Mouse (Mus musculus): Measurements from ENCODE around the gene Gcsam. TPM values are rescaled to one million over a fixed set of nuclear protein-coding genes. Genes with fewer than 3 reads are reported as not detected.

Gcsam gene
- total RNA-seq, 2 experiments from 2014 or later = 0.19 TPM; not detected in 1

DNA sequence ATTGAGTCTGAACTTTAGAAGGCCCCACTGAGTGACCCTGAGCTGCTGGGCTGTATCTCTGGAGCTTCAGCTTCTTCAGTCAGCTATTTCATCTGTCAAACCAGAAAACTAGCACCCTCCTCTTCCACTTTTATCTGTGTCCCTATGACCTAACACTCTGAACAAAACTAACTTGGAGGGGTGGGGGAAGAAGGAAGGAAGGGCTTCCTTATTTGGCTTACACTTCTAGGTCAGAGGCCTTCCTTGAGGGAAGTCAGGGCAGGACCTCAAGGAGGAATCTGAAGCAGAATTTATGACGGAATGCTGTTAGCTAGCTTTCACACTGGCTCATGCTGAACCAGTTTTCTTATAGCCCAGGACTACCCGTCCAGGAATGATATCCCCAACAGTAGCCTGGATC is 41.3 kb downstream of the Gcsam start:
- no peak for DNase-seq

DNA sequence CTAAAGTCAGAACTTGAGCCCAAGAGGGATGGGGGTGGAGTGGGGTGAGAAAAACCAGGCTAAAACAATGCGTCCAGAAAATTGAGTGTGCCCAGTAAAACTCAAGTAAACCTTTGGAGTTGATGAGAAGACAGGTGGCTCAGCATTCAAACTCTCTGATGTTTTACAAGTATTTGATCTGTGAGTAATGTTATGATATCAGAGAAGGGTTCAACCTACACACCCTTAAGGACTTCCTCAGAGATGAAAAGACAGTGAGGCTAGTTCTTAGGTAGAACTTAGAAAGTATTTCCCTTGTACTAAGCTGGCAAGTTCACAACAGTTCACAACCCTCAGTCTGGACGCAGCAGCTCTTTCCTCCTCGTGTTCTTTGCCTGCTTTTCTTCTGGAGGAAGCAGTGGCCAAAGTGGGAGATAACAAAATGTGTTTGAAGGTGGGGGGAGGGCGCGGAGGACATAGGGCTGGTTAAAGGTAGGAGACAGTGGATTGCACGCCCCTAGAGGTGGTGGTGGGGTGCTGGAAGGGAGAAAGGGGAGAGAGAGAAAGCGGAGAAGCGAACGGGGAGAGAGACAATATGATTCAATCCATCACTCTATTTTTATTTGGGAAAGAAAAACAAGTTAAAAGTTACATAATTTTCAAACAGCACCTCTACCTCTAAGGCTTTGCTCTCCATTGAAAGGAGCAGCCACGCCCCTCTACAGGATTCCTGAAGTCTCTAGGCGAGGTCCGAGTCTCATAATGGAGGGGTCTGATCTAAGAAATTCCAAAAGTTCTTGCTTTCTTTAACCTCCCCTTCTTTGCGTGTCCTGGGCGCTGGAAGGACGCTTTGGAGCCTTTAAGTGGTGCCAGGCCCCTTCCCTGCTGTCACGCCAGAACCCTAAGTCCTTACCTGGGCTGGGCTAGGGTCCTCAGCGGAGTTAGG is 43.1 kb downstream of the Gcsam start:
- no peak for DNase-seq

DNA sequence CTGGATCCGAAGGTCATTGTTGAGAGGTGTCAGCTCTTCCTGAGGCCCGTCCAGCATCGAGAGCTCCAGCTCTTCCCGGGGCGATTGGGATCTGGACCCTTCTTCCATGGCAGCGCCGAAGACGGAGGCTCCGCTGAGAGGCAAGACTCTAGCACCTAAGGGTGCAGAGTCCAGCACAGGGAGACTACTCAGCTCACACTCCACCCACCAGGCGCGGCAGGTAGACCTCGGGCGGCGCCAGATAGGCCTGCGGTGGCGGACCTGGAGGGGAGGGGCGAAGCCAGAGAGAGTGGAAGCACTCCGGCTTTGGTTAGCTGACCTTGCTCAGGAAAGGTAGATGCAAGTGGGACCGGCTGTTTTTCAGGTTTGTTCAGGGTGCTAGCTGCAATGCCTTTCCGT is 43.8 kb downstream of the Gcsam start, which contains the start of gene BC016579:
TSS of gene BC016579 (minus strand) at position 135 of the 399 bp plus-strand sequence.
- DNase-seq = no peak

DNA sequence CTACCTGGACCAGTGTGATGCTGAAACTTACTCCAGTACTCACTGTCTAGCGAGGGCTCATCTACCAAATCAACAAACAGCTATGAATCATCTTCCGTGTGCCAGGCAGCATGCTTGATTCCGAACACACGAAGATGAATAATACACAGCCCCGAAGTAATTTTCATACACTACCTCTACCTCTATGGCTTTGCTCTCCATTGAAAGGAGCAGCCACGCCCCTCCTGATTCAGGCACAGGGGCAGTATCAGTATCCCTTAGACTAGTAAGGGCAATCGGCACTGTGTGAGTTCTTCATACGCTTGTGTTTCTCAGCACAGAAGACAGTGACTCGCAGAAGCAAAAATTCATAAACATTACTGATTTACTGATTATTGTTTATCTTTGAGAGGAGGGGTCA is 44.3 kb downstream of the Gcsam start:
- no peak for DNase-seq

DNA sequence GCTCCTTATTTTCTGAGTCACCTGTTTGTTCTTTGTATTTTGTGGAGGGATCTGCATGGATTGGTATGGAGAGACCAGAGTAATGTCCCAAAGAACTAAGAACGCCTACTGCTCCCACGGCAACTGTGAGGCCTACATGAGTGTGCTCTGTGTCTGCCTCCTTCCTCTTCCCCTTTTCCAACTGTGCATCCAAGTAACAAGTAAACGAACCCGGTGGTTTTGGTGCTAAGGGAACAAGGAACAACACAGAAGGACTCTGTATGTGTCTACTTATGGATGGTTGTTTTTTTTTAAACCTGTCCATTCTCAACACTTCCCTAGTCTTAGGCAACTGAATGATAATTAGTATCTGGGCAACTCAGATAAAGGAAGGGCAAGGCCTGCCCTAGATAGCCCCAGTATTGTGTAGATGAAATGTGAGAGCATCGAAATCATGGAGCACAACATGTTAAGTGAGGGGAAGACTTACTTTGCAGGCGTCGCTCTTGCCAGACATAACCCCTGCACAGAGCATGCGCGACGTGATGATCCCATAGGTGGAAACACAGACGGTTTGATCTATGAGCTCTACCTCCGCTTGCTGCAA is 47.5 kb downstream of the Gcsam start:
- no peak for DNase-seq

DNA sequence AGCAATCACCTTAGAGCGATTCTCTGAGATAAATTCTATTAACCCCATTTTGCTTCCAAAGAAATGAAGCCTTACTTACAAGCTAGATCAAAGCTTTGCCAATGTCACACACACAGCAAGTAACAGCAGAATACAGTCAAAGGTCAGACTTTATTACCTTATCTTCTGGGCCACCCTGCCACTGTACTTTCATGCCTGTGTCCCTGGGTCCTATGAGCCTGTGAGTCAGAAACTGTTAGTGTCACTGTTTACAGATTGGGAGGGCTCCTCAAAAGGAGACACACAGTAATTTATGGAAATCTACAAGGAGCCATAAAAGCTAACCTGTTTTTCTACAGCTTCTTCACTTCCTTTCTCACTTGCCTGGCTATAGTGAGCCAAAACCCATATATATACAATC is 48.1 kb downstream of the Gcsam start:
- no peak for DNase-seq

DNA sequence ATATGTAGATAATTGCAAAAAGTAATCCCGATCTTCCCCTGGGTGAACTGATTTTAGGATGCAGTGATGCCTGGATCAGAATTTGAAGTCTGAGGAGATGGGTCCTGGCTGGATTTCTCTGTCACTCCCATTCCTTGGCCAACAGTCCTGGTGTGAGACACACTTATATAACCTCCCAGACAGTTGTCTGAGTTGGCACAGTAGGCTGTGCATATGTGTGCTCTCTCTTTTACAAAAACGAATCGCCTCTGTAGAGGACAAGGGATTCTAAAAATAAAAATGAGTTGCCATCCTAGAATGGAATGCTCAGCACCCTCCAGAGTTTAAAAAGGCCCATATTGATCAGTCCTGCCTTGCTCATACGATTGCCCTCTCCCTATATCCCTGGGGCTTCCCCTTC is 49.4 kb downstream of the Gcsam start:
- DNase-seq = no peak

DNA sequence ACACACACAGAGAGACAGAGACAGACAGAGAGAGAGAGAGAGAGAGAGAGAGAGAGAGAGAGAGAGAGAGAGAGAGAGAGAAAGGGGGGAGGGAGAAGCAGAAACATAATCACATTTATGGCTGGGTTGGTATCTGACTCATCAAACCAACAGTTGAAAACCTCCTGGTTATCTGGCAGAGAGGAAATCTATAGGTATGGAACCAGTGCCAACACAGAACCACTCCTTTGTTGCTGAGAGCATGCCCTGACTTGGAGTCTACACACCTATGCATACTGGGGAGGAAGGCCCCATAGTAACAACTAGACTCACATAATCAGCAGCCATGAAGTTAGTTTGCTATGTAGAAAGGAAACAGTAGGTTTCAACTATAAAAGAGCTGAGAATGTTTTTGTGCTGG is 52.2 kb downstream of the Gcsam start:
- DNase-seq = no peak

DNA sequence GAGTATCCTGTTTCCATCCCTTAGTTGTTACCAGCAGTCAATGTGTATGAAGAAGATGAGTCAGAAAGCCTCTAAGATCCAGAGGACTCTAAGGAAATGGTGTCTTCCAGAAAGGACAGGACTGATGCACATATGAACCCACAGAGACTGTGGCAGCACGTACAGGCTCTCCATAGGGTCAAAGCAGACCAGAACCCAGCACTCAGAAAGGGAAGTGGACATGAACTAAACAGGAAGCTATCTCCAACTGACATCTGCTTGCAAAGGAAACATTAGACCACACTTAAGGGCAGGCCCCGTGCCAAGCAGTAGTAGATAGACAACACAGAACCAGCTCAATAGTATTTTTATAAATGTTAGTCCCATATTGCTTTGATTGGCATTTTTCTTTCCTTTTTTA is 56.0 kb downstream of the Gcsam start:
- no peak for DNase-seq

DNA sequence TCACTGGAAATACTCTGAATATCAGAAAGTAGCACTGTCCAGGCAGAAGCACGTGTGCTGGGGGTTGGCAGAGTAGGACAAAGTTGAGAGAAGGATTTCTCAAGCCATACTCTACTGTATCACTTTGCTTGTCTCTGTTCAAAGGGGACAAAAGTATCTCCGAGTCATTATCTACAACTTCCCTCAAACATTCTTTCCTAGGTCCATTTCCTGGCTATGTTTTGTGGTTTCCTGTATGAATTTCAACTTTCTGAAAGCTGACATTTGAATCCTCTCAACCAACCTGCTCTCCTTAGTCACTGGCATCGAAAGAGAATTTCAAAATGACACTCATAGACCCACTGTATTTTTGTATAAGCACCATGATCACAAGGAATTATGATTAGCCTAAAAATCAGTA is 58.0 kb downstream of the Gcsam start:
- DNase-seq = no peak

DNA sequence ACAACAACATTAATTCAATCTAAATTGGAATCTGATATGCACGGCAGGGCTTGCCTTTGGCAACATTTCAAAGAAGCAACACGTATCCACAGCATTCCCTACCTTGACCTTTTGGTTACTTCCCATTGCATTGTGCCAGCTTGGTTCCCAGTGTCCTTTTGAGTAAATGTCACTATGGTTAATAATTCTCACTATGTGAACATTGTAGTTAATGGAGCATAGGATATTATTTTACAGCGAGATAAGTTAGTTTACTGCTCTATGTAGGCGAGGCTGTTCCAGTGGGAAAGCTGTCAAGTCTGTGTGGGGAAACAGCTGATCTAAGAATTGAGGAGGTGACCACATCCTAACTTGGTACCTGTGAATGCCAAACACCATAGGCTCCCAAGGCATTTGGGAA is 59.8 kb downstream of the Gcsam start:
- no peak for DNase-seq

Other genes starting within 250 kb of the Gcsam start
- 10 to 100 TPM; 19.6 to 20.7 TPM for gene Cd200, start 201.3 kb upstream of the Gcsam start, total RNA-seq (2021)
- gene Gm609, start 117.4 kb upstream of the Gcsam start, total RNA-seq (2021) = under 1 TPM in 1 of 2 experiments, not detected in 1; 0.21 TPM
- gene Gm17783, start 78.3 kb upstream of the Gcsam start, total RNA-seq (2021) = not detected
- gene Slc9c1, start 75.1 kb upstream of the Gcsam start, total RNA-seq (2021) = not detected
- gene BC016579, start 43.7 kb downstream of the Gcsam start, total RNA-seq (2021) = not detected
- not detected for gene Tmprss7, start 83.3 kb downstream of the Gcsam start, total RNA-seq (2021)
- gene Tagln3, start 114.2 kb downstream of the Gcsam start, total RNA-seq (2021) = under 1 TPM; 0.28 to 0.56 TPM
- 10 to 100 TPM; 10.5 to 13.5 TPM for gene Abhd10, start 132.6 kb downstream of the Gcsam start, total RNA-seq (2021)